Mouse (Mus musculus): ENCODE data around the gene Kndc1.

Gene Kndc1

GRCm38 (mm10) chr7:139951991-139952633 is 57.6 kb downstream of the Kndc1 start:
- no peak for DNase-seq (ENCODE audit: low spot score)

- DNase-seq (ENCODE audit: low spot score): no peak
Observed at GRCm38 (mm10) chr7:139955505-139955904, 61.0 kb downstream of the Kndc1 start.

- no peak for DNase-seq (ENCODE audit: low spot score)
Observed at GRCm38 (mm10) chr7:139956658-139957057, 62.2 kb downstream of the Kndc1 start.

GRCm38 (mm10) chr7:139957437-139957836 is 62.9 kb downstream of the Kndc1 start:
- DNase-seq (ENCODE audit: low spot score): no peak

- DNase-seq (ENCODE audit: low spot score): peak; percentile 90
Observed at GRCm38 (mm10) chr7:139957958-139958357, 63.5 kb downstream of the Kndc1 start.

GRCm38 (mm10) chr7:139961141-139961540 is 66.6 kb downstream of the Kndc1 start:
- DNase-seq (ENCODE audit: low spot score): peak; percentile 90

- peak; percentile 70 for DNase-seq (ENCODE audit: low spot score)
Observed at GRCm38 (mm10) chr7:139963814-139964213, 69.3 kb downstream of the Kndc1 start.

- DNase-seq (ENCODE audit: low spot score): no peak
Observed at GRCm38 (mm10) chr7:139967175-139967574, 72.7 kb downstream of the Kndc1 start.

GRCm38 (mm10) chr7:139968428-139968827 is 73.9 kb downstream of the Kndc1 start:
- DNase-seq (ENCODE audit: low spot score): no peak

- DNase-seq (ENCODE audit: low spot score): peak; percentile 64
Observed at GRCm38 (mm10) chr7:139969348-139970130, 75.0 kb downstream of the Kndc1 start.

GRCm38 (mm10) chr7:139970216-139970919 is 75.9 kb downstream of the Kndc1 start:
- no peak for DNase-seq (ENCODE audit: low spot score)

GRCm38 (mm10) chr7:139970979-139971378 is 76.5 kb downstream of the Kndc1 start:
- no peak for DNase-seq (ENCODE audit: low spot score)

- no peak for DNase-seq (ENCODE audit: low spot score)
Observed at GRCm38 (mm10) chr7:139971436-139971835, 76.9 kb downstream of the Kndc1 start.

GRCm38 (mm10) chr7:139972923-139973331 is 78.4 kb downstream of the Kndc1 start:
- DNase-seq (ENCODE audit: low spot score): no peak

- no peak for DNase-seq (ENCODE audit: low spot score)
Observed at GRCm38 (mm10) chr7:139974307-139974706, 79.8 kb downstream of the Kndc1 start.

- no peak for DNase-seq (ENCODE audit: low spot score)
Observed at GRCm38 (mm10) chr7:139975471-139975870, 81.0 kb downstream of the Kndc1 start.

- peak; percentile 74 for DNase-seq (ENCODE audit: low spot score)
Observed at GRCm38 (mm10) chr7:139978278-139978892, 83.9 kb downstream of the Kndc1 start, which contains the start of gene 6430531B16Rik. TSS of gene 6430531B16Rik (minus strand) at chr7:139978755.

- no peak for DNase-seq (ENCODE audit: low spot score)
Observed at GRCm38 (mm10) chr7:139979011-139979719, 84.7 kb downstream of the Kndc1 start.

GRCm38 (mm10) chr7:139980778-139981177 is 86.3 kb downstream of the Kndc1 start:
- no peak for DNase-seq (ENCODE audit: low spot score)

- no peak for DNase-seq (ENCODE audit: low spot score)
Observed at GRCm38 (mm10) chr7:139982058-139982457, 87.6 kb downstream of the Kndc1 start.

GRCm38 (mm10) chr7:139984505-139984904 is 90.0 kb downstream of the Kndc1 start:
- no peak for DNase-seq (ENCODE audit: low spot score)

- DNase-seq (ENCODE audit: low spot score): no peak
Observed at GRCm38 (mm10) chr7:139988272-139988671, 93.8 kb downstream of the Kndc1 start.

All from ovary, adult 18-20 months (tissue).